Mouse (Mus musculus) thymus, postnatal 25 days (tissue): Measurements from ENCODE around the gene Pdik1l.

Experiments used
- DNase-seq: peaks from one replicate; pipeline ENCODE4 v3.0.0; 2022

Gene Pdik1l

GRCm38 (mm10) chr4:134237582-134238278 is 50.0 kb downstream of the Pdik1l start:
- DNase-seq = no peak

DNA sequence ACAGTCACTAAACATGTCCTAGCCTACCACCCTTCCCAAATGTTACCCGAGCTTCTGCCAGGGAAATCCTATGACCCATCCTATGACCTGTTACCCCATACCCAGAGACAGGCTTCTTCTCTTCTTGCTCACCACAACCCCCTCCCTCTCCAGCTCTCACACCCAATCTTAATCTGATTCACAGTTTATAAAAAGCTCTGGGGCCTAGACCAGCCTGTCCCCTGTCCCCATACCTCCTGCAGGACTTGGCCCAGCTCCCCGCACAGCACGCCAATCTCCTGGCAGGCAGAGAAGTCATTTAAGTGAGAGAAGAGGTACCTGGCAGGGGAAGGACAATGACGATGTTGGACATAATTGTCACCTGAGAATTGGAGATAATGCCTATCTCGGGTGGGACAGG is 52.8 kb downstream of the Pdik1l start:
- no peak for DNase-seq

DNA sequence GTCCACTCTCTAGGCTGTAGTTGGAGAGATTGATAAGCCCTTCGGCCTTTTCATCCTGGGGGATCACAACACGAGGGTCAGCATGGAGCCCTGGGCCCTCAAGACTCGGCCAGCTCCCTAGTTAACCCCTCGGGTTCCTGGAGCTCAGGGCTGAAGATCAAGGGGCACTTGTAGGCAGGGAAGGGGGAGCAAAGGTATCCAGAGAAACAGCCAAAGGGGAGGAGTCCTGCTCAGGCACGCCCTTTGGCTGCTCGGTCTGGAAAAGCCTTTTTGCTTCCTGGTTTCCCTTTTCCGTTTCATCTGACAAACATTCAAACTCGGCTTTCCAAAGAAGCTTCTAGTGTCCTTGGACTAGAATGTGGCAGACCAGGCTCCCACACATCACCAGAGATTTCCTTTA is 57.3 kb downstream of the Pdik1l start:
- no peak for DNase-seq

- no peak for DNase-seq
Observed at GRCm38 (mm10) chr4:134227194-134227593, 60.5 kb downstream of the Pdik1l start, which contains the start of gene Catsper4. TSS of gene Catsper4 (minus strand) at chr4:134227383.
